Mouse (Mus musculus): Measurements from ENCODE around the gene Hoxa4.

Hoxa4 gene

GRCm38 (mm10) chr6:52164051-52164625 is 27.4 kb downstream of the Hoxa4 start:
- no peak for DNase-seq

GRCm38 (mm10) chr6:52163366-52164031 is 28.1 kb downstream of the Hoxa4 start:
- no peak for DNase-seq

GRCm38 (mm10) chr6:52162611-52163365 is 28.8 kb downstream of the Hoxa4 start:
- no peak for DNase-seq

- DNase-seq, result no peak
Observed at GRCm38 (mm10) chr6:52162093-52162380, 29.5 kb downstream of the Hoxa4 start.

- DNase-seq, result no peak
Observed at GRCm38 (mm10) chr6:52161336-52162092, 30.0 kb downstream of the Hoxa4 start.

GRCm38 (mm10) chr6:52160511-52161335 is 30.8 kb downstream of the Hoxa4 start:
- DNase-seq, result no peak

- DNase-seq, result no peak
Observed at GRCm38 (mm10) chr6:52159979-52160378, 31.6 kb downstream of the Hoxa4 start.

GRCm38 (mm10) chr6:52159164-52159761 is 32.3 kb downstream of the Hoxa4 start:
- no peak for DNase-seq

- DNase-seq, result peak; percentile 45 to 51
Observed at GRCm38 (mm10) chr6:52158276-52159051, 33.1 kb downstream of the Hoxa4 start, which contains the start of gene Hoxa1. Hoxa1 (minus strand) TSS chr6:52158317.

- DNase-seq, result no peak
Observed at GRCm38 (mm10) chr6:52157466-52158275, 33.9 kb downstream of the Hoxa4 start.

- DNase-seq, result no peak
Observed at GRCm38 (mm10) chr6:52156551-52157200, 34.9 kb downstream of the Hoxa4 start.

GRCm38 (mm10) chr6:52155471-52155870 is 36.1 kb downstream of the Hoxa4 start:
- no peak for DNase-seq

- no peak for DNase-seq
Observed at GRCm38 (mm10) chr6:52154044-52154443, 37.5 kb downstream of the Hoxa4 start.

GRCm38 (mm10) chr6:52153270-52153669 is 38.3 kb downstream of the Hoxa4 start:
- DNase-seq, result no peak

- no peak for DNase-seq
Observed at GRCm38 (mm10) chr6:52152226-52153193, 39.0 kb downstream of the Hoxa4 start.

- no peak for DNase-seq
Observed at GRCm38 (mm10) chr6:52151571-52151970, 40.0 kb downstream of the Hoxa4 start.

- no peak for DNase-seq
Observed at GRCm38 (mm10) chr6:52150401-52150966, 41.1 kb downstream of the Hoxa4 start.
